29 mouse cellular contexts compared by ENCODE assay signal in genomic region chr8:72143256-72143824, GRCm38 (mm10). TPM values are rescaled to one million over a fixed set of nuclear protein-coding genes. Genes with fewer than 3 reads are reported as not detected.
DNase-seq lines count a peak whose midpoint lies in the region; ATAC-seq and TF ChIP-seq lines count a peak whose summit lies in the region.
"Had no signal": no experiment of that assay in that cellular context is flagged by ENCODE, and none has a peak within 500 bp of the region (broad histone marks: within the 10 kb centered on the region; RNA-seq: fewer than 3 reads in every experiment).

No protein-coding gene starts in this region.

- WGBS in intestine, embryonic 15.5 days: 93% methylated on average over 13 of the region's 13 CpGs
- 91% methylated on average over 13 of the region's 13 CpGs for WGBS in intestine, embryonic 16.5 days

- TF ChIP-seq POLR2A in embryonic fibroblast, embryonic 13.5 days (IDR thresholded peaks at IDR 0.05; ENCODE audit: low read depth, low read length): no peak

- no peak overlapping the region for H3K9ac ChIP-seq in intestine, embryonic 15.5 days
- H3K9ac ChIP-seq in intestine, embryonic 16.5 days (ENCODE audit: low read depth, low read length): no peak overlapping the region
- H3K9ac ChIP-seq: embryonic facial prominence, embryonic 13.5 days; forebrain, embryonic 13.5 days; hindbrain, embryonic 12.5 days; hindbrain, embryonic 15.5 days had no signal

- H3K4me2 ChIP-seq in intestine, embryonic 15.5 days (replicated peaks): no peak overlapping the region
- no peak overlapping the region for H3K4me2 ChIP-seq in intestine, embryonic 16.5 days (ENCODE audit: low read depth, low read length)
- H3K4me2 ChIP-seq: embryonic facial prominence, embryonic 13.5 days; forebrain, embryonic 13.5 days; hindbrain, embryonic 12.5 days; hindbrain, embryonic 15.5 days had no signal

- no peak for ATAC-seq in intestine, embryonic 15.5 days
- no peak for ATAC-seq in intestine, embryonic 16.5 days
- ATAC-seq: forebrain, embryonic 13.5 days; forebrain, embryonic 16.5 days; Patski had no signal

- H3K4me3 ChIP-seq in intestine, embryonic 15.5 days (replicated peaks): no peak overlapping the region
- H3K4me3 ChIP-seq in intestine, embryonic 16.5 days (ENCODE audit: low read length): no peak overlapping the region
- no peak overlapping the region for H3K4me3 ChIP-seq in embryonic fibroblast, embryonic 13.5 days (ENCODE audit: insufficient read depth, low read length)
- H3K4me3 ChIP-seq: embryonic facial prominence, embryonic 10.5 days; embryonic facial prominence, embryonic 13.5 days; forebrain, embryonic 10.5 days; forebrain, embryonic 13.5 days; hindbrain, embryonic 12.5 days; hindbrain, embryonic 15.5 days had no signal

- DNase-seq in 416B (ENCODE audit: low read depth) (peak; percentile 79), liver (no peak)
- peak; percentile 26 for DNase-seq in CD4-positive helper T cell, adult 2 months (ENCODE audit: low read depth, low spot score)
- no peak for DNase-seq in embryo, embryonic 10.5 days (ENCODE audit: low spot score)
- DNase-seq: adrenal gland, postnatal 10 days; cerebellum, adult 11-12 months; cerebellum, adult 8-10 months; cerebellum, postnatal 10 days; cerebellum, postnatal 36 days; embryo, embryonic 11 days; gastrocnemius, postnatal 10 days; gastrocnemius, postnatal 36 days; kidney, adult 18-20 months had no signal

- no peaks in the 10 kb centered on the region for H3K9me3 ChIP-seq in intestine, embryonic 15.5 days
- no peaks in the 10 kb centered on the region for H3K9me3 ChIP-seq in intestine, embryonic 16.5 days (ENCODE audit: control insufficient read depth, low read length)
- H3K9me3 ChIP-seq: embryonic facial prominence, embryonic 10.5 days; embryonic facial prominence, embryonic 13.5 days; forebrain, embryonic 10.5 days; forebrain, embryonic 13.5 days; G1E; hindbrain, embryonic 12.5 days; hindbrain, embryonic 15.5 days had no signal

- no peaks in the 10 kb centered on the region for H3K27me3 ChIP-seq in intestine, embryonic 15.5 days (replicated peaks)
- H3K27me3 ChIP-seq in intestine, embryonic 16.5 days (replicated peaks; ENCODE audit: control insufficient read depth, insufficient read depth, low read length): no peaks in the 10 kb centered on the region
- H3K27me3 ChIP-seq: CH12.LX; embryonic facial prominence, embryonic 13.5 days; forebrain, embryonic 13.5 days; hindbrain, embryonic 12.5 days; hindbrain, embryonic 15.5 days; Patski had no signal

- H3K27ac ChIP-seq in intestine, embryonic 15.5 days: 0 out of 2 replicates have a peak overlapping the region, but pooled peaks have one; percentile 6
- H3K27ac ChIP-seq in intestine, embryonic 16.5 days (ENCODE audit: low read length): no peak overlapping the region
- peak overlapping the region; percentile 99 for H3K27ac ChIP-seq in embryonic fibroblast, embryonic 13.5 days (ENCODE audit: insufficient read depth, low read length)
- H3K27ac ChIP-seq: embryonic facial prominence, embryonic 10.5 days; embryonic facial prominence, embryonic 13.5 days; forebrain, embryonic 10.5 days; forebrain, embryonic 13.5 days; hindbrain, embryonic 12.5 days; hindbrain, embryonic 15.5 days had no signal

- peaks cover 60% of the 10 kb centered on the region for H3K36me3 ChIP-seq in intestine, embryonic 15.5 days
- H3K36me3 ChIP-seq in intestine, embryonic 16.5 days (ENCODE audit: control insufficient read depth, insufficient read depth, low read length): peaks cover 57% of the 10 kb centered on the region

- H3K4me1 ChIP-seq in intestine, embryonic 15.5 days (replicated peaks): 0 out of 2 replicates have a peak, but pooled peaks cover 2% of the 10 kb centered on the region
- H3K4me1 ChIP-seq in intestine, embryonic 16.5 days (ENCODE audit: control insufficient read depth, insufficient read depth, low read length): peaks cover 15% of the 10 kb centered on the region
- H3K4me1 ChIP-seq in embryonic fibroblast, embryonic 13.5 days (ENCODE audit: control insufficient read depth, insufficient read depth, low read length): peaks cover 45% of the 10 kb centered on the region
- H3K4me1 ChIP-seq: forebrain, embryonic 10.5 days; forebrain, embryonic 13.5 days; hindbrain, embryonic 12.5 days; hindbrain, embryonic 15.5 days had no signal

- no peak for TF ChIP-seq CTCF in embryonic fibroblast, embryonic 13.5 days (IDR thresholded peaks at IDR 0.05; ENCODE audit: borderline replicate concordance, insufficient read depth, low read length)

RNA-seq across cellular contexts. Expression of gene Tpm4, which starts 8.6 kb away (rescaled TPM):
- polyA plus RNA-seq in intestine, embryonic 15.5 days (2015; fragmentation: Nextera tagmentation; extraction: Ambion mirVana): 545 and 589 TPM in 2 replicates
- polyA plus RNA-seq in intestine, embryonic 16.5 days (2015; fragmentation: Nextera tagmentation; extraction: Ambion mirVana): 510 and 538 TPM in 2 replicates
- polyA plus RNA-seq in embryonic fibroblast, embryonic 13.5 days (2011; ENCODE audit: insufficient read length, low read depth, missing spikeins): 1,203 and 1,448 TPM in 2 replicates

RNA-seq across cellular contexts. Expression of gene Rab8a, which starts 17.7 kb away (rescaled TPM):
- polyA plus RNA-seq in intestine, embryonic 15.5 days (2015; fragmentation: Nextera tagmentation; extraction: Ambion mirVana): 149 and 159 TPM in 2 replicates
- polyA plus RNA-seq in intestine, embryonic 16.5 days (2015; fragmentation: Nextera tagmentation; extraction: Ambion mirVana): 177 and 178 TPM in 2 replicates
- polyA plus RNA-seq in embryonic fibroblast, embryonic 13.5 days (2011; ENCODE audit: insufficient read length, low read depth, missing spikeins): 102 and 115 TPM in 2 replicates

RNA-seq across cellular contexts. Expression of gene Olfr374, which starts 36.5 kb away (rescaled TPM):
- 0.01 and 0.04 TPM in 2 replicates for polyA plus RNA-seq in intestine, embryonic 15.5 days (2015; fragmentation: Nextera tagmentation; extraction: Ambion mirVana)
- 0.13 TPM in 1 of 2 replicates, not detected in the other for polyA plus RNA-seq in intestine, embryonic 16.5 days (2015; fragmentation: Nextera tagmentation; extraction: Ambion mirVana)
- 0.40 TPM in 1 of 2 replicates, not detected in the other for polyA plus RNA-seq in embryonic fibroblast, embryonic 13.5 days (2011; ENCODE audit: insufficient read length, low read depth, missing spikeins)
- polyA plus RNA-seq: brain, embryonic 14.5 days; embryonic facial prominence, embryonic 10.5 days; forebrain, embryonic 10.5 days; forebrain, embryonic 13.5 days; forebrain, embryonic 16.5 days; G1E; heart, embryonic 14.5 days; heart, postnatal 0 days; hindbrain, embryonic 12.5 days; hindbrain, embryonic 15.5 days had no signal

RNA-seq across cellular contexts. Expression of gene Hsh2d, which starts 46.1 kb away (rescaled TPM):
- 1.5 and 2.0 TPM in 2 replicates for polyA plus RNA-seq in intestine, embryonic 15.5 days (2015; fragmentation: Nextera tagmentation; extraction: Ambion mirVana)
- 2.5 and 2.7 TPM in 2 replicates for polyA plus RNA-seq in intestine, embryonic 16.5 days (2015; fragmentation: Nextera tagmentation; extraction: Ambion mirVana)
- not detected in 2 replicates for polyA plus RNA-seq in embryonic fibroblast, embryonic 13.5 days (2011; ENCODE audit: insufficient read length, low read depth, missing spikeins)
- polyA plus RNA-seq: embryonic facial prominence, embryonic 10.5 days; embryonic facial prominence, embryonic 13.5 days; forebrain, embryonic 13.5 days; forebrain, embryonic 16.5 days; heart, embryonic 14.5 days; hindbrain, embryonic 12.5 days; hindbrain, embryonic 15.5 days had no signal

Comparison
In these comparisons a context has a peak if more than half of its experiments do, and no peak if none do; other contexts are left out.
1. DNase-seq: peak in 416B (single experiment) and CD4-positive helper T cell, adult 2 months (single experiment); none in liver (single experiment) and embryo, embryonic 10.5 days (single experiment).